Mouse (Mus musculus): ENCODE results near the gene Ttyh1.

The Ttyh1 gene

DNA sequence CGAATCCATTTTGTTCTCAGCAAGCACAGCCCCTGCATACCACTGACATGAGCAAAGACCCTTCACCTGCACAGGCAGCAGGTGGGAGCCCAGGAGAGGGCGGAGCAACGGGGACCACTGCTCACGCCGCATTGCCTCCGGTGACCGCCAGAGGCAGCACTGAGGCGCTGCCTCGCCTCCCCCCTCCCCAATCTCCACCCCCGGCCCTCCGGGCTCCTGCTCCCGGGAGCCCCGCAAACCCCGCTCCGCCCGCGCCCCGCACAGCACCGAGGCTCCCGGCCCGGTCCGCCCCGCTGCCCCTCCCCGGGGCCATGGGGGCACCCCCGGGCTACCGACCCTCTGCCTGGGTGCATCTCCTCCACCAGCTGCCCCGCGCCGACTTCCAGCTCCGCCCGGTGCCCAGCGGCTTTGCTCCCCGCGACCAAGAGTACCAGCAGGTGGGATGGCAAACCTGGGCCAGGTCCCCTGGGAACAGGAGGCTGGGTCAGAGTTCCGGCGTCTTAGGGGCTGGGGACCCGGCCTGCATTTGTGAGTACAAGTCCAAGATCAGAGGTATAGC is at the start of gene Ttyh1:
Gene Ttyh1 (plus strand): TSS at position 65 of the 559 bp plus-strand sequence.
- ATAC-seq (ENCODE audit: insufficient number of reproducible peaks, low FRiP score, low TSS enrichment): peak; percentile 32; the same call in 1 of the 2 replicates

DNA sequence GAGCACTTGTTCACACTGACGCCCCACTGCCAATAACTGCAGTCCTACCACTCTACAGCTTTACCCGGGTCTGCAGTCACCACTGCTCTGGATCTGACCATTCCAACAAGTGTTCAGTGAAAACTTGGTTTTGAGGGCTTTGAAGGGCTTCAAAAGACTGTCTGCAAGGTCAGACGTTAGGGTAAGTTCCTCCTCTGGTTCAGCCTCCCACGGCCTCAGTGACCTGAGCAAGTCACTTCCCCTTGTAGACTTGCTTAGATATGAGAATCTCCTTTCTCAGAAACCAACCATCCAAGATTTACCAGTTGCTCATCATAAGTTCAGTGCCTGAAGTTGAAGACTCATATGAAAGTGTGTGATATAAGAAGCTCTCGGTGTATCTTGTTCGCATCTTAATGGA is 48.1 kb upstream of the Ttyh1 start:
- ATAC-seq (ENCODE audit: insufficient number of reproducible peaks, low FRiP score, low TSS enrichment): no peak

DNA sequence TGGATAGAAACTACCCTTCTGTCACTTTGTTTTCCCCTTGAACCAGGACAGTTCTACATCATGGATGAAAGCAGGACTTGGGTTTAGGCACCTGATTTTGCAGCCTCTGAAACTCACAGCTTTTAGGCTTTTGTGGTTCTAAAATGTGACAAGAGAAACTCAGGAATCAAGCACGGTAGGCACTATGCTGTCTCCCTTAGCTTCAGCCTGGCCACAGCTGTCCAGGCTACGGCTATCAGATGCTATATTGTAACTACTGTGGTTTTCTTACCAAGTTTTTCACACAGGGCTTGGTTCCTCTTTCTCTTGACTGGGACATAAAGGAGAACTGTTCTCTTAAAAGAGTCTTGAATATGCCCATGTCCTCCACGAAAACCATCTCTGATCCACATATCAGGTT is 46.1 kb upstream of the Ttyh1 start:
- ATAC-seq (ENCODE audit: insufficient number of reproducible peaks, low FRiP score, low TSS enrichment): no peak

DNA sequence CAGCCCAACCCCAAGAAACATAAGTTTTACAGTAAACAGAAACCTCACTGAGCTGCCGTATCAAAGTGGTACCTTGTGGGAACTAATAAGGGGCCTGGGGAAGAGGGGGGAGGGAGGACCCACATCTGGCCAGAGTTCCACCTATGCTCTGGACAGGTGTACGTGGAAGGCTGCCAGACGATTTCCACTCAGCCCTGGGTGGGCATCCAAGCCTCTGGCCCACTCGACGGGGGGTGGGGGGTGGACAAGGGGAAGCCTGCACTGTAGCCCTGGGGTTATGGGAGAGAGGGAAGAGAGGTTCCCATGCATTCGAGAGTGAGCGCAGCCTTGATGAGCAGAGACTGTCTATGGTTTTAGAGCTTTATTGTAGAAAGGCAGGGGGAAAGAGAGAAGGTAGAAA is 39.7 kb upstream of the Ttyh1 start:
- no peak for ATAC-seq (ENCODE audit: insufficient number of reproducible peaks, low FRiP score, low TSS enrichment)

DNA sequence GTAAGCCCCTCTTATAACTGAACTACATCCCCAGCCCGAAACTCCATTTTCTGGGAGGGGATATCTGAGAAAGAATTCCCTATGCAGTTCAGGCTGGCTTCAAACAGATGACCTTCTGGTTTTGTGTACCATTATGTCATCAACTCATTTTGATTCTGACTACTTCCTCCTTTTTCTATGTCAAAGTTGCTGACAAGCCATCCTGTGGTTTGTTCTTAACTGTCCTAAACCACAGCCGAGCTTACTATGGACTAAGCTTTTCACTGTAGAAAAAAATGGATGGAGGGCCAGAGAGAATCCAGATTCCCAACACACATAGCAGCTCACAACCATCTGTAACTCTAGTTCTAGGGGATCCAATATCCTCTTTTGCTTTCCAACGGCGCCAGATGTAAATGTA is 38.7 kb upstream of the Ttyh1 start:
- ATAC-seq (ENCODE audit: insufficient number of reproducible peaks, low FRiP score, low TSS enrichment): no peak

DNA sequence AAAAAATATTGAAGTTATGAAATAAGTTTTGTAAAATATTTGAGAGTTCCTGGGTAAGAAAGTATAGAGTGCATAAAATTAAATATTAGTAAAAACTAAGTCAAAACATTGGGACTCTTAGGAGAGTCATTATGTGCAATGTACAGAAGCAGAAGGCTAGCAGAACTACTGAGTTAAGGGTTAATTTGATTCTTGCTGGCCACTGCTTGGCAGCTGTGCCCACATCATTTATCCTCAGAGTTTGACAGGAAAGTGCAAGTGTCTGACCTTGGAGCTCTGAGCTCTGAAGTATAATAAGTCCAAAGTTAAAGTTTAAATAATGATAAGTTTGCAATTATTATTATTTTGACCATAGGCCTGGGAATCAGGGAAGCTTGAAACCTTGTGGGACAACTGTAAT is 37.5 kb upstream of the Ttyh1 start:
- ATAC-seq (ENCODE audit: insufficient number of reproducible peaks, low FRiP score, low TSS enrichment): no peak

DNA sequence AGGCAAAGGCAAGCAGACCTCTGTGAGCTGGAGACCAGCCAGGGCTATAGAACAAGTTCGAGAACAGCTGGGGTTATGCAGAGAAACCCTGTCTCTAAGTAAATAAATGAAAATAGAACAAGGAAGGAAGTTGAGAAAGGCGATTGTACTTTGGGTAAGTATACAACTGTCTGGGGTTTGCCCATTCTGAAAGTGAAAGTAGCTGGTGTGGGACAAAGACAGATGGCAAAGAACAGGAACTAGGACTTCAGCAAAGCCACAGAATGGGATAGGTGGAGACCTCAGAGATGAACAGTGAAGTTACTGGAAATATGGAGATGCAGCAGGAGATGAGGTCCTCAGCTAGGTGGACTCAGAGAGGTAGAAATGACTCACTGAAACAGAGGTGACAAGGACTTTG is 36.4 kb upstream of the Ttyh1 start:
- no peak for ATAC-seq (ENCODE audit: insufficient number of reproducible peaks, low FRiP score, low TSS enrichment)

DNA sequence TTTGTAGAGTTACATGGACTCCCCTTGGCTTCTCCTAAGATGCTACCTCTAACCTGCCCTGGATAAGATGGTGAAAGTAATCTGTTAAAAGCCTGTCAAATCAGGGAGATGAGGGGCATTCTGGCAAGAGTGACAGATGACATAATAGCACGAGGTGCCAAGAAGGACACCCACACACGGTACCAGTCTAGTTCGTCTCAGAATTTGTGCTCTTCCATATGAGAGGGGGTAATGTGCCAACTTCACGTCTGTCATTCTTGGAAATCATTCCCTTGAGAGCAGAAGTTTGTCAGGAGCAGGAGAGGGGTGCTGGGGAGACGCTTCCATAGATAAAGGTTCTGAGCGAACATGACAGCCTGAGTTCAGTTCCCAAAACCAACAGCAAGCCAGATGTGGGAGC is 35.0 kb upstream of the Ttyh1 start:
- no peak for ATAC-seq (ENCODE audit: insufficient number of reproducible peaks, low FRiP score, low TSS enrichment)

DNA sequence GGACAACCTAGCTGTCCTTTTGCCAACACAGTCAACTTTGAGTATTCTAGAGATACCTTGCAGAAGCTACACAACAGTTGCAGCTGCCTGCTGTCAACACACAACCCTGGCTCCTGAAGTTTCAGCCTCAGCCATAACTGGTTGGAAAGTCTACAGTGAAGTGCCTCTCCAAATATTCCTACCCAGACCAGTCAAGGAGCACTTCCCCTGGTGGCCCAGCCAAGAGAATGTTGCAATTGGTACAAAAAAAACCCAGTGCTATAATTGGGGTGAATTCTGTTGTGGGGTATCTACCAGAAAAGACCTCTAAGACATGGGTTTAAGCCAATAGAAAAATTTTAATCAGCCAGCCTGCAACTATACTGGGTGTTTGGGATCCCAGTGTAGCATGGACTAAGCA is 33.6 kb upstream of the Ttyh1 start:
- ATAC-seq (ENCODE audit: insufficient number of reproducible peaks, low FRiP score, low TSS enrichment): no peak

DNA sequence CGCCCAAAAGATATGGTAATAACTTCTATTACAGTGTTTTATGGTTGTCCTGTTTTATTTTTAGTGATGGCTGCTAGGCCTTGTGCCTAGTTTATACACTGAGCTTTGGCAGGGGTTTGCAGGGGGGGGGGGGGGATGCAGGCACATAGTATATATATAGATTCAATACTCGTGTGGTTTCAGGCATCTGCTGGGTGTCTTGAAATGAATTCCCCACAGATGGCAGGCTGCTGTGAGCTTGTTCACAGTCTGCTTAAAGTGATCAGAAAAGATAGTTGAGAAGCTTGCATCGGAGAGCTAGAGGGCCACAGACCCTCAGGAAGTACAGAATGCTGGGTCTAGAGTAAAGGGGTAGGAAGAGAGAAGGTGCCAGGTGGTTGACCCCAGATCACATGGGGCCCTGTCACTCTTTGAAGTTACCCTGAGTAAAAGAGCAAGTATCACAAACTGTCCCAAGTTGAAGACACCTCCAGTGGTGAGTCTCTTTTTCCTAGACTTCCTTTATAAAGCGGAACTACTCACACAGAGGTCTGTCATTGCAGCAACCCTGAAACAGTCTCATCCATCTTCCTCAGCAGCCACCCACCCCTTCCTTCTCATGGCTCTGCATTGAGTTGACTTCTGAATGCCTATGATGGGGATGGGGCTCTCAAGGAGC is 31.8 kb upstream of the Ttyh1 start:
- no peak for ATAC-seq (ENCODE audit: insufficient number of reproducible peaks, low FRiP score, low TSS enrichment)

DNA sequence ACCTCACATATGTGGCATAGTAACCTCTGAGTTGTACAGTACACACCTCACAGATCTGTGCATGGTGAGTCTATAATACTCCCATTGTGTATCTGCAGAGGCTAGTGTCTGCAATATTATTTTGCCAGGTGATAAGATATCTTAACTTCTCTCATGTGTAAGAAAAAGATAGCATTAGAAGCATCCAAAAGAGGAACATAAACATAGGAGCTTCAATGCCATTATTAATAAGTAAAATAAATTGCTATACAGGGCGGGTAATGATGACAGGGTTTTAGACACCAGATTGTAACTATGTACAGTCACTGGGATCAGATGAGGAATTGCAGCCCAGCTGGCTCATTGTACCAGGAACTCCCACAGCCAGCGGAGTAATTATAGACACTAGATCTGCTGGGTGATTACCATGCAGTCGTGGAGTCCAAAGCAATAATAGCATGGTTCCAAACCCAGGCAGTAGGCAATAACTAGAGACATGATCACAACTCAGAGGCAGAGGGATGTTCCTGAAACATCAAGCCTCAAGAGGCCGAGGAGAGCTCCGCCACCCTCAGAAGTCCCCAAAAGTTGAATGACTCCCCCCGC is 31.2 kb upstream of the Ttyh1 start:
- no peak for ATAC-seq (ENCODE audit: insufficient number of reproducible peaks, low FRiP score, low TSS enrichment)

DNA sequence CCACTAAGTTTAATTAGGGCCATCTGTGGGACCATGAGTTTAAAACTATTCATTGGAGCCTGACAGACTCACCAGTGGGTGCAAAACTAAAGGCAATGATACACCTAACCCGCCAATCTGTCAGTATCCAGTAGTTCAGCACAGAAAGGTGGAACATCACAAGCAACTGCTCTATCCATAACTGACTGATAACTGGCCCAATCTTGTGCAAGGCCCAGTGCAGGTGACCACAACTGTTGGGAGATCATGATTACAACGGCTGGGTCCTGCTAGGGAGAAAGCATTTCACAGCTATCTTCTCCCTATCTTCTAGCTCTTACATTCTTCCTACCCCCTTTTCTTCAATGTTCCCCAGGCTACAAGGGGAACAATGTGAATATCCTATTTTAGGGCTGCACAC is 30.5 kb upstream of the Ttyh1 start:
- ATAC-seq (ENCODE audit: insufficient number of reproducible peaks, low FRiP score, low TSS enrichment): no peak

DNA sequence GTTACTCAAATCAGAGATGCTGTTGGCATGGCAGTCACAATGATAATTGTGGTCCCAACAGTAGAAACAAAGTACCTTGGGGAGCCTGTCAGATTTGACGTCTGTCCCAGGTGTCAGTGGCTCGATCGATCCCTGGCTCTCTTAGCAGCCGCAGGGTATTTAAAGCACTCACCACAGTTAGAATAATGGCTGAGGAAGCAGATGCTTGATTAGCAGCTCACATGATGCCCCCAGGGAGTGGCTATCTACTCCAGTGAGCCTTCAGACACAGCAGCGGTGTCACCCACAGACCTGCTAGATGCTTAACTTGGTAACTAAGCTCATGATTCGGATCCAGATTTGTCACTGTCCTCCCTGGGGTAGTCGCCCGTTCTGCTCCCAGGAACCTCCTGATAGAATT is 28.0 kb upstream of the Ttyh1 start:
- ATAC-seq (ENCODE audit: insufficient number of reproducible peaks, low FRiP score, low TSS enrichment): no peak

DNA sequence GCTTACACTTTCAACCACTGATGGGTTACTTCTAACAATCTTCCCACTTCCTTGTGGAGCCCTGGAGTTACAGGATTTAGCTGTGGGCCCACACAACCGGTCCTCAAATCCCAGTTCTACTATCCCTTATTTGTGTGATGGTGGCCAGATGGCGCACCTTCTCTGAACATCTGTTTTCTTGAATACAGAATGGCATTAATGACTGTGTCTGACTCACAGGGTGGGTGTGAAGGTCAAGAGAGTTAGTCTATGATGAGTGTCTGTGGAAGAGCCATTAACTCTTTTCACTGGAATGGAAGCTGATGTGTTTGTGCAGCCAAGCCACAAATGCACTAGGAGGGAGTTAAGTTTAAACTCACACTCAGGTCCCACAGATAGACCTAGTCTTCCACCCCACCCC is 20.9 kb upstream of the Ttyh1 start:
- no peak for ATAC-seq (ENCODE audit: insufficient number of reproducible peaks, low FRiP score, low TSS enrichment)

DNA sequence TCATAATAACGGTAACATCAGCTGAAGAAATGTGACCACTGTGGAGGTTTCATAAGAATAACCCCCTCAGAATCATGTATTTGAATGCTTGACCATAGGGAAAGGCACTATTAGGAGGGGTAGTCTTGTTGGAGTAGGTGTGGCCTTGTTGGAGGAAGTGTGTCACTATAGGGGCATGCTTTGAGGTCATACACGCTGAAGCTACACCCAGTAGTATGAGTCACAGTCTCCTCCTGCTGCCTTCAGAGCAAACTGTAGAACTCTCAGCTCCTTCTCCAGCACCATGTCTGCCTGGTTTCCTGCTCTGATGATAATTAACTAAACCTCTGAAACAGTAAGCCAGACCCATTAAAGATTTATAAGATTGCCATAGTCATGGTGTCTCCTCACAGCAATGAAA is 20.4 kb upstream of the Ttyh1 start:
- no peak for ATAC-seq (ENCODE audit: insufficient number of reproducible peaks, low FRiP score, low TSS enrichment)

DNA sequence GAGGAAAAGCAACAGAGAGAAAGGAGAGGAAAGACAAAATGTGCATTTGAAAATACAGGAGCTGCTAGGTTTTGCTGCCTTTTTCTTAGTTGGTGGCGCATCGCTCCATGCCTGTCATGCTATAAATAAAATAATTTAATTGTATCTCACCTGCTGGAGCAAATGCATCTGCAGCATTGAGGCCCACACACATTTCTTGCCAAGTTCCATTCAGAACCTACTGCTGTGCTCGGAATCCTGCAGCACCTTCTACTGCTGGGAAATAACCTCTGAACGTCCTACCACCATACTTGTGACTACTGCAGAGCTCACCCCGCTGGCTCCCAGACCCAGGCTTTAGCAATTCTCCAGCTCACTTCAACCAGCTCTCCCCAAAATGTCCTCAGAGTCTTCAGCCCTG is 18.1 kb upstream of the Ttyh1 start:
- no peak for ATAC-seq (ENCODE audit: insufficient number of reproducible peaks, low FRiP score, low TSS enrichment)

DNA sequence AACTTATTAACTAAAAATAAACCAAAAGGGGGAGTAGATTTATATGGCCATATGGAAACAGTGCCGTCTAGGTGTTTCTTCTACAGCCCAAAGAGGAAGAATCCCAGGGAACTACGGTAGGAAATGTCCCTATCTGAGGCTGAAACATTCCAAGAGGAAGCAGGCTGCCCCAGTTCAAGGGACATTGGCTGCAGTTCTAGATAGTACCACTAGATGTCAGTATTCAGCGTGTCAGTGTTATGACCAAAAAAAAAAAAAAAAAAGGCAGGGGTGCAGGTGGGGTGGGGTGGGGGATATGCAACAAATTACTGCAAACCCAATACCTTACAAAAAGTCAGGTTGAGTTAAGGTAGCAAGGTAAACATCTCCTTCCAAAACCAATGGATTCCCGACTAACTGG is 15.8 kb upstream of the Ttyh1 start:
- ATAC-seq (ENCODE audit: insufficient number of reproducible peaks, low FRiP score, low TSS enrichment): no peak

DNA sequence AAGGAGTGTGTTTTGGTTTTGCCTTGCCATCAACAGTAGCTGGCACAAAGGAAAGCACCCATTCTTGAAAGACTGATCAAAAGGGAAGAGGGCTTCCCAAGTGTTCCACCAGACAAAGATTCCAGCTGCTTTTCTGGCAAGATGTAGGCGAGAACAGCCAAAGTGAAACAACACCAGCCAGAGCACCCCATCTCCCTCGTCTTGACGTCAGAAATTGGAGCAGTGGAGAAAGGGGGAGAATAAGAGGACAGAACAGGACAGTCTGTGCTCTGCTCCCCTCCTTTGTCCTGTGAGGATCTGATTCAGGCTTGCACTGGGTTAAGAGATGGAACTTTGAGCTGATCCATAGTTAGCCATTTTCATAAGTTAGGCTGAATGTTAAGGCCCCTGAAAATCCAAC is 7.4 kb upstream of the Ttyh1 start:
- ATAC-seq (ENCODE audit: insufficient number of reproducible peaks, low FRiP score, low TSS enrichment): no peak

DNA sequence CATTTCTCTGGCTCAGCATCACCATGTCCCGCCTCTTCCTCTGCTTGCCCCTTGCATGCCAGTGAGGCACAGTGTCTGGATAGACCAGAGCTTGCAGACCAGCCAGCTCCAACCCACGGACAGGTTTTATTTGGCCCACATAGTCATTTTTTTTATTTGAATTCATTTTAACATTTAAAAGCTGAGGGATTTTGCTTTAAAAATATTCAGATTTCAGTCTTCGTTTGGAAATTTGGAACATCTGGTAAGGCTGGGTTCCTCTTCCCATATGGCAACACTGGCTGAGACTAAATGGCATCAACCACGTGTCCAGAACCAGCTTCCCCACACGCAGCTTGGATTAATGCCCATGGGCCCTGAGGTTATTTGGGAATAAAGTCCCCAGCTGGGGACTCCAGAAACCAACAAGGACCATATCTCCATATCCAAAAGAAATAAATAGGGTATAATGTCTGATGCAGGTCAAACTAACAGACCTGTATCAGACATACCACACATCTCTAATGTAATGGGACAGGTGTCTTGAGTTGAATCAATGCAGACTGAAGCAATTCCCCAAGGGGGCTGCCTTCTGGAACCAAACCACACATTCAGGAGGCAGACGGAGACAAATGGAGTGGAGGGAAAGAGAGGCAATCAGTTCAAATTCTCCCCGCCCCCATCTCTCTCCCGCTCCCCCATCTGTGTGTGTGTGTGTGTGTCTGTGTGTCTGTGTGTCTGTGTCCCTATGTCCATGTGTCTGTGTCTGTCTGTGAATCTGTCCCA is 2.0 kb upstream of the Ttyh1 start:
- ATAC-seq (ENCODE audit: insufficient number of reproducible peaks, low FRiP score, low TSS enrichment): no peak

DNA sequence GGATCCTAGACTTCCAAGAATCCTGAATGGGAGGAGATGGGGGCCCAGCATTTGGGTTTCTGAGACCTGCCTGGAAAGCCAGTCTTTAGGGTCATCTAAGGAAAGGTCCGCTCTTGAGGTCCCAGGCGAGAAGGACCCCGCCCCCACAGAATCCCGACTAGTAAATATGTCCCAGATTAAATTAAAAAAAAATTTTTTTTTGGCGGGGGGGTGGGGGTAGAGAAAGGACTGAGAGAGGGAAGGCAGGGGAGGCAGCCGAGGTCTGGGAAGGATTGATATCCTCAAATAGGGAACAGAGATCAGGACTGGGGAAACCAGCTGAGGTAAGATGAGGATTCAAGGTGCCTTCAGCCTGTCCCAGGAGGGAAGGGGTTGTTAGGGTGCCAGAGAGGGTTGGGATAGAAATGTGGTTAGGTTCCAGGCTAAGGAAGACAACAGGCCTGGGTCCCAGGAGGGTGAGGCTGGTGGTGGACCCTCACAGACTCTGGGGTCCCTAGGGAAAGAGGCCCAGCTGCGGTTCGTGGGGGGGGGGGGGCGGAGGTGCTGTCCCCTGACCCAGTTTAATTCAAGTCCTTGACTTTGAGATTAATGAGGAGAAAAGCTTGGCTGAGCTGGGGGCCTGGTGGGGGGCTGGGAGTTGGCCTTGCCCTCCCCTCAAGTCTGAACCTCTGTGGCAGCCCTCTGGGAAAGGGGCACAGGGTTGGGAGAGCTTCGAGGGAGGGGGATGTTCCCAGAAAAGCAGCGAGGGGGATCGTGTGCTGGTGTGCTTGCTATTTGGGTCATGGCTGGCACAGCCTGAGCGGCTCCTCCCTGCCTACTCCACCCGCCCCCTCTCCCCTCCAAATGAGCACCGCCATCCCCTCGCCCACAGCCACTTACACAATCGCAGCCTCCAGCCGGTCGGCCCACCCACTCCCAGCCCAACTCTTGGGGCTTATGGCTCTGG is 1.0 kb downstream of the Ttyh1 start:
- no peak for ATAC-seq (ENCODE audit: insufficient number of reproducible peaks, low FRiP score, low TSS enrichment)

Data from cerebellum, adult (tissue).